In the genomic region with DNA sequence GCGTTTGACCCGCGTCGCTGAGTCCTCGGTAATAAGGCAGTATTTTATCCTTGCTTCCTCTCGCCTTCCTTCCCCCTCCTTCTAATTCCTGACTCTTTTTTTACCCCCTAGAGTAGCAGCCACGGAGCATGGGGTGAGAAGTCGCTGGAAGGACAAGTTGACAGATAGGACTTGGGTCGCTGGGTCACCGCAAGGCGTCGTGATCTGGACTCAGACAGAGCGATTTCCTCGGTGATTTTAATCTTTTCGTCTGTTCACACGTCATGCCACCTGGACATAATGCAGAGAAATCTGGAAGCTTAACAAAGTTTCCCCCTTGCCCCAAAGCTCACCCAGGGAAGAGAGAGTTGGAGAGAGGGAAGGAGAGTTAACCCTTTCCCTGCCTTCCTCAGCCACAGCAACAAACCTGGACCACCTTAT, we compare ENCODE assay signal across 9 mouse cellular contexts.
A peak's percentile ranks its signal among the peaks of the same experiment; 100 is the strongest.
DNase-seq lines count a peak whose midpoint lies in the region; ATAC-seq lines count a peak whose summit lies in the region.
"Had no signal": no experiment of that assay in that cellular context is flagged by ENCODE, and none has a peak within 500 bp of the region (broad histone marks: within the 10 kb centered on the region; RNA-seq: fewer than 3 reads in every experiment).

No protein-coding gene starts in this region.

- H3K9me3 ChIP-seq in hindbrain, embryonic 10.5 days: no peaks in the 10 kb centered on the region
- H3K9me3 ChIP-seq in hindbrain, embryonic 14.5 days (ENCODE audit: control insufficient read depth, low read length): no peaks in the 10 kb centered on the region
- H3K9me3 ChIP-seq in kidney, embryonic 14.5 days (ENCODE audit: control insufficient read depth, low read length): no peaks in the 10 kb centered on the region
- no peaks in the 10 kb centered on the region for H3K9me3 ChIP-seq in neural tube, embryonic 15.5 days (replicated peaks)
- no peaks in the 10 kb centered on the region for H3K9me3 ChIP-seq in forebrain, embryonic 11.5 days (ENCODE audit: control insufficient read depth, low read length)
- H3K9me3 ChIP-seq: forebrain, embryonic 15.5 days had no signal

- WGBS in hindbrain, embryonic 10.5 days: 39% methylated on average over 16 of the region's 16 CpGs
- WGBS in hindbrain, embryonic 14.5 days: 45% methylated on average over 16 of the region's 16 CpGs
- WGBS in kidney, embryonic 14.5 days: under 1% methylated on average over 16 of the region's 16 CpGs
- WGBS in neural tube, embryonic 15.5 days: 14% methylated on average over 16 of the region's 16 CpGs
- WGBS in forebrain, embryonic 11.5 days: 56% methylated on average over 16 of the region's 16 CpGs

- peaks cover 19% of the 10 kb centered on the region for H3K4me1 ChIP-seq in hindbrain, embryonic 10.5 days (replicated peaks)
- H3K4me1 ChIP-seq in hindbrain, embryonic 14.5 days (replicated peaks; ENCODE audit: control insufficient read depth, insufficient read depth, low read length): no peaks in the 10 kb centered on the region
- no peaks in the 10 kb centered on the region for H3K4me1 ChIP-seq in kidney, embryonic 14.5 days (ENCODE audit: control insufficient read depth, insufficient read depth, low read length)
- peaks cover 5% of the 10 kb centered on the region for H3K4me1 ChIP-seq in neural tube, embryonic 15.5 days
- no peaks in the 10 kb centered on the region for H3K4me1 ChIP-seq in forebrain, embryonic 11.5 days (replicated peaks; ENCODE audit: control insufficient read depth, insufficient read depth, low read length)
- H3K4me1 ChIP-seq: forebrain, embryonic 15.5 days had no signal

- no peak for ATAC-seq in hindbrain, embryonic 14.5 days (ENCODE audit: low FRiP score)
- ATAC-seq in kidney, embryonic 14.5 days (ENCODE audit: low FRiP score, low TSS enrichment): peak; percentile 89
- ATAC-seq in neural tube, embryonic 15.5 days (ENCODE audit: low FRiP score): no peak
- no peak for ATAC-seq in forebrain, embryonic 11.5 days (replicated peaks; ENCODE audit: low FRiP score)
- ATAC-seq: forebrain, embryonic 15.5 days had no signal

- no peak overlapping the region for H3K9ac ChIP-seq in hindbrain, embryonic 14.5 days
- H3K9ac ChIP-seq in kidney, embryonic 14.5 days (ENCODE audit: low read depth, low read length): no peak overlapping the region
- no peak overlapping the region for H3K9ac ChIP-seq in neural tube, embryonic 15.5 days (replicated peaks)
- H3K9ac ChIP-seq in forebrain, embryonic 11.5 days (ENCODE audit: low read length): no peak overlapping the region
- H3K9ac ChIP-seq: forebrain, embryonic 15.5 days had no signal

- H3K36me3 ChIP-seq in hindbrain, embryonic 10.5 days: no peaks in the 10 kb centered on the region
- no peaks in the 10 kb centered on the region for H3K36me3 ChIP-seq in hindbrain, embryonic 14.5 days (replicated peaks; ENCODE audit: control insufficient read depth, insufficient read depth)
- no peaks in the 10 kb centered on the region for H3K36me3 ChIP-seq in kidney, embryonic 14.5 days (ENCODE audit: control insufficient read depth, insufficient read depth, low read length)
- H3K36me3 ChIP-seq in neural tube, embryonic 15.5 days: no peaks in the 10 kb centered on the region
- no peaks in the 10 kb centered on the region for H3K36me3 ChIP-seq in forebrain, embryonic 11.5 days (ENCODE audit: control insufficient read depth, insufficient read depth, low read length)
- H3K36me3 ChIP-seq: forebrain, embryonic 15.5 days had no signal

- H3K27me3 ChIP-seq in hindbrain, embryonic 10.5 days (ENCODE audit: insufficient read depth, poor library complexity, severe bottlenecking): no peaks in the 10 kb centered on the region
- H3K27me3 ChIP-seq in hindbrain, embryonic 14.5 days (ENCODE audit: control insufficient read depth, insufficient read depth, low read length): no peaks in the 10 kb centered on the region
- no peaks in the 10 kb centered on the region for H3K27me3 ChIP-seq in kidney, embryonic 14.5 days (ENCODE audit: control insufficient read depth, insufficient read depth, low read length)
- H3K27me3 ChIP-seq in neural tube, embryonic 15.5 days (replicated peaks): no peaks in the 10 kb centered on the region
- H3K27me3 ChIP-seq in forebrain, embryonic 11.5 days (ENCODE audit: control insufficient read depth, insufficient read depth, low read length): no peaks in the 10 kb centered on the region
- H3K27me3 ChIP-seq: forebrain, embryonic 15.5 days had no signal

- H3K27ac ChIP-seq in hindbrain, embryonic 10.5 days: 0 out of 2 replicates have a peak overlapping the region, but pooled peaks have one; percentile 8
- no peak overlapping the region for H3K27ac ChIP-seq in hindbrain, embryonic 14.5 days
- peak overlapping the region; percentile 68 for H3K27ac ChIP-seq in kidney, embryonic 14.5 days (ENCODE audit: low read depth, low read length)
- H3K27ac ChIP-seq in neural tube, embryonic 15.5 days (replicated peaks): no peak overlapping the region
- no peak overlapping the region for H3K27ac ChIP-seq in forebrain, embryonic 11.5 days (ENCODE audit: low read depth, low read length)
- H3K27ac ChIP-seq: forebrain, embryonic 15.5 days had no signal

- DNase-seq in hindbrain, embryonic 10.5 days (ENCODE audit: low spot score): peak; percentile 36
- DNase-seq in hindbrain, embryonic 14.5 days (ENCODE audit: low spot score): no peak
- DNase-seq in embryo, embryonic 11.5 days (ENCODE audit: low read depth, low spot score): peak; percentile 64
- DNase-seq in Muller cell, postnatal 12 days (ENCODE audit: inconsistent ontology term): no peak
- DNase-seq in forebrain, embryonic 11.5 days (ENCODE audit: low spot score): no peak
- DNase-seq in right cerebral cortex, adult 18-20 months: no peak

- no peak overlapping the region for H3K4me2 ChIP-seq in hindbrain, embryonic 14.5 days (replicated peaks)
- peak overlapping the region; percentile 18 for H3K4me2 ChIP-seq in kidney, embryonic 14.5 days (replicated peaks; ENCODE audit: low read depth, low read length)
- peak overlapping the region; percentile 41 for H3K4me2 ChIP-seq in neural tube, embryonic 15.5 days
- H3K4me2 ChIP-seq in forebrain, embryonic 11.5 days (ENCODE audit: low read depth, low read length, severe bottlenecking): no peak overlapping the region
- H3K4me2 ChIP-seq: forebrain, embryonic 15.5 days had no signal

- H3K4me3 ChIP-seq in hindbrain, embryonic 10.5 days: no peak overlapping the region
- H3K4me3 ChIP-seq in hindbrain, embryonic 14.5 days (replicated peaks; ENCODE audit: low read length): no peak overlapping the region
- H3K4me3 ChIP-seq in kidney, embryonic 14.5 days (ENCODE audit: low read length): no peak overlapping the region
- no peak overlapping the region for H3K4me3 ChIP-seq in neural tube, embryonic 15.5 days (replicated peaks)
- H3K4me3 ChIP-seq in forebrain, embryonic 11.5 days (ENCODE audit: low read depth, low read length): no peak overlapping the region
- H3K4me3 ChIP-seq: forebrain, embryonic 15.5 days had no signal

Comparison
In these comparisons a context has a peak if more than half of its experiments do, and no peak if none do; other contexts are left out.
1. DNase-seq: peak in hindbrain, embryonic 10.5 days (single experiment) and embryo, embryonic 11.5 days (single experiment); none in hindbrain, embryonic 14.5 days (single experiment), Muller cell, postnatal 12 days (single experiment), forebrain, embryonic 11.5 days (single experiment) and right cerebral cortex, adult 18-20 months (single experiment).
2. H3K27ac ChIP-seq: peak in hindbrain, embryonic 10.5 days (single experiment) and kidney, embryonic 14.5 days (single experiment); none in hindbrain, embryonic 14.5 days (single experiment), neural tube, embryonic 15.5 days (single experiment) and forebrain, embryonic 11.5 days (single experiment).
3. H3K4me2 ChIP-seq: peak in kidney, embryonic 14.5 days (single experiment) and neural tube, embryonic 15.5 days (single experiment); none in hindbrain, embryonic 14.5 days (single experiment) and forebrain, embryonic 11.5 days (single experiment).